Mouse (Mus musculus) bone marrow, adult 2 months (tissue): ENCODE data around the gene Sun2. TPM values are rescaled to one million over a fixed set of nuclear protein-coding genes. Genes with fewer than 3 reads are reported as not detected.

Experiments used
- H3K27ac ChIP-seq: fragments of 200-500 bp; 2 replicates; pipeline ENCODE4 v1.5.1; 2012; ENCODE audit warnings: low read depth, mild to moderate bottlenecking, control low read depth, inconsistent platforms, low read length; ENCODE audit not compliant: control insufficient read depth, poor library complexity, insufficient read depth
- H3K4me1 ChIP-seq: fragments of 200-500 bp; 2 replicates; pipeline ENCODE4 v1.6.1; 2011; ENCODE audit warnings: low read length; ENCODE audit not compliant: control insufficient read depth, insufficient read depth
- H3K4me3 ChIP-seq: fragments of 200-500 bp; replicated peaks from 2 replicates; pipeline ENCODE3; 2011; ENCODE audit warnings: mild to moderate bottlenecking, low read depth, low read length, control low read depth; ENCODE audit not compliant: control insufficient read depth
- CTCF ChIP-seq: fragments of 200-500 bp; IDR thresholded peaks from 2 replicates; pipeline ENCODE4 v1.5.1; 2011; ENCODE audit warnings: low read length, control low read depth; ENCODE audit not compliant: control insufficient read depth, insufficient read depth
- POLR2A ChIP-seq: fragments of 200-500 bp; IDR thresholded peaks from 2 replicates; pipeline ENCODE4 v1.6.1; 2011; ENCODE audit warnings: low read depth, mild to moderate bottlenecking, control low read depth, low read length, borderline replicate concordance; ENCODE audit not compliant: control insufficient read depth
- WGBS: fragments of 180-500 bp; shearing (Covaris S2); methylation state at CpG from one replicate; pipeline ENCODE4 v1.1.7; 2018; 5-methylcytosine and 5-hydroxymethylcytosine counted together
- polyA plus RNA-seq: library from polyadenylated mRNA; stranded (reverse); fragments of >200 nt; gene quantifications from 2 replicates; pipeline ENCODE4 v1.2.4, GENCODE M21; 2011; ENCODE audit warnings: low replicate concordance; ENCODE audit not compliant: missing spikeins, insufficient read depth, insufficient read length

The Sun2 gene
- polyA plus RNA-seq, 1 experiment = 147 TPM

- TF ChIP-seq CTCF (no peak), POLR2A (no peak)
- WGBS = under 1% methylated on average over 50 of the region's 50 CpGs
- peak overlapping the region; percentile 68 for H3K27ac ChIP-seq
- peak overlapping the region; percentile 82 for H3K4me3 ChIP-seq
- no peaks in the 10 kb centered on the region for H3K4me1 ChIP-seq
Observed at GRCm38 (mm10) chr15:79774117-79775027, 32.0 kb upstream of the Sun2 start.

- H3K4me1 ChIP-seq = no peaks in the 10 kb centered on the region
- H3K4me3 ChIP-seq = no peak overlapping the region
- TF ChIP-seq CTCF (no peak), POLR2A (no peak)
- 76% methylated on average over 21 of the region's 21 CpGs for WGBS
- H3K27ac ChIP-seq = no peak overlapping the region
Observed at GRCm38 (mm10) chr15:79770629-79771240, 28.4 kb upstream of the Sun2 start.

GRCm38 (mm10) chr15:79768302-79768701 lies 26.0 kb upstream of the Sun2 start:
- H3K27ac ChIP-seq = peak overlapping the region; percentile 12; the same call in 1 of the 2 replicates
- no peaks in the 10 kb centered on the region for H3K4me1 ChIP-seq
- no peak overlapping the region for H3K4me3 ChIP-seq
- 7% methylated on average over 6 of the region's 6 CpGs for WGBS
- no peak for TF ChIP-seq POLR2A

GRCm38 (mm10) chr15:79767327-79767961 lies 25.1 kb upstream of the Sun2 start:
- H3K4me1 ChIP-seq = no peaks in the 10 kb centered on the region
- no peak overlapping the region for H3K4me3 ChIP-seq
- WGBS = 63% methylated on average over 16 of the region's 16 CpGs
- TF ChIP-seq POLR2A = no peak
- no peak for TF ChIP-seq CTCF
- H3K27ac ChIP-seq = no peak overlapping the region

GRCm38 (mm10) chr15:79766586-79767071 lies 24.3 kb upstream of the Sun2 start:
- 92% methylated on average over 10 of the region's 10 CpGs for WGBS
- no peak overlapping the region for H3K4me3 ChIP-seq
- TF ChIP-seq POLR2A (no peak), CTCF (no peak)
- no peak overlapping the region for H3K27ac ChIP-seq
- H3K4me1 ChIP-seq = no peaks in the 10 kb centered on the region

GRCm38 (mm10) chr15:79766168-79766567 lies 23.8 kb upstream of the Sun2 start:
- Histone ChIP-seq H3K27ac (no peak overlapping the region), H3K4me3 (no peak overlapping the region), H3K4me1 (no peaks in the 10 kb centered on the region)
- 76% methylated on average over 10 of the region's 10 CpGs for WGBS
- TF ChIP-seq CTCF (no peak), POLR2A (no peak)

GRCm38 (mm10) chr15:79765361-79765760 lies 23.0 kb upstream of the Sun2 start:
- 67% methylated on average over 2 of the region's 2 CpGs for WGBS
- no peaks in the 10 kb centered on the region; the same call in 1 of the 2 replicates for H3K4me1 ChIP-seq
- H3K4me3 ChIP-seq = no peak overlapping the region
- no peak for TF ChIP-seq POLR2A
- no peak for TF ChIP-seq CTCF
- H3K27ac ChIP-seq = no peak overlapping the region
